Mouse (Mus musculus) heart, embryonic 11.5 days (tissue): ENCODE results near the gene Irs2. TPM values are rescaled to one million over a fixed set of nuclear protein-coding genes. Genes with fewer than 3 reads are reported as not detected.
A peak's percentile ranks its signal among the peaks of the same experiment; 100 is the strongest.

Experiments used
- ATAC-seq: fragments of 200-750 bp; cut with Nextera tagmentation; replicated peaks from 2 replicates; pipeline ENCODE4 v1.8.0; 2017; ENCODE audit warnings: moderate library complexity; ENCODE audit not compliant: insufficient number of reproducible peaks, low FRiP score, low TSS enrichment
- H3K27ac ChIP-seq: fragments of 300-500 bp; sonication (generic); 2 replicates; pipeline ENCODE4 v1.5.1; 2014; ENCODE audit warnings: mild to moderate bottlenecking, low read depth, low read length
- H3K27me3 ChIP-seq: fragments of 300-500 bp; sonication (generic); 2 replicates; pipeline ENCODE4 v1.6.1; 2014; ENCODE audit warnings: mild to moderate bottlenecking, low read length, mixed read lengths; ENCODE audit not compliant: control insufficient read depth, insufficient read depth
- H3K36me3 ChIP-seq: fragments of 300-500 bp; sonication (generic); 2 replicates; pipeline ENCODE4 v1.6.1; 2014; ENCODE audit warnings: mild to moderate bottlenecking, low read length, moderate library complexity, mixed read lengths; ENCODE audit not compliant: control insufficient read depth, insufficient read depth
- H3K4me1 ChIP-seq: fragments of 300-500 bp; sonication (generic); 2 replicates; pipeline ENCODE4 v1.6.1; 2014; ENCODE audit warnings: low read length; ENCODE audit not compliant: control insufficient read depth, insufficient read depth
- H3K4me2 ChIP-seq: fragments of 300-500 bp; sonication (generic); 2 replicates; pipeline ENCODE4 v1.6.1; 2014; ENCODE audit warnings: mild to moderate bottlenecking, moderate library complexity
- H3K4me3 ChIP-seq: fragments of 300-500 bp; sonication (generic); 2 replicates; pipeline ENCODE4 v1.5.1; 2014; ENCODE audit warnings: low read depth, low read length
- H3K9ac ChIP-seq: fragments of 300-500 bp; sonication (generic); 2 replicates; pipeline ENCODE4 v1.6.1; 2014; ENCODE audit warnings: mild to moderate bottlenecking, low read depth, low read length, moderate library complexity
- H3K9me3 ChIP-seq: fragments of 300-500 bp; sonication (generic); replicated peaks from 2 replicates; pipeline ENCODE4 v1.6.1; 2016; ENCODE audit warnings: low read length; ENCODE audit not compliant: control insufficient read depth
- WGBS: fragments of 180-500 bp; shearing (Covaris S2); extraction: QIAGEN DNeasy Blood & Tissue Kit; methylation state at CpG from one replicate; pipeline ENCODE4 v1.1.7; 2014; ENCODE audit not compliant: insufficient replicate concordance; 5-methylcytosine and 5-hydroxymethylcytosine counted together
- polyA plus RNA-seq: library from polyadenylated mRNA; unstranded; fragments of >200 nt; fragmentation: Nextera tagmentation; extraction: Ambion mirVana; gene quantifications from 2 replicates; pipeline ENCODE4 v1.2.1, GENCODE M21; 2014

The Irs2 gene
- polyA plus RNA-seq, 1 experiment from 2014 or later: 5.0 TPM

DNA sequence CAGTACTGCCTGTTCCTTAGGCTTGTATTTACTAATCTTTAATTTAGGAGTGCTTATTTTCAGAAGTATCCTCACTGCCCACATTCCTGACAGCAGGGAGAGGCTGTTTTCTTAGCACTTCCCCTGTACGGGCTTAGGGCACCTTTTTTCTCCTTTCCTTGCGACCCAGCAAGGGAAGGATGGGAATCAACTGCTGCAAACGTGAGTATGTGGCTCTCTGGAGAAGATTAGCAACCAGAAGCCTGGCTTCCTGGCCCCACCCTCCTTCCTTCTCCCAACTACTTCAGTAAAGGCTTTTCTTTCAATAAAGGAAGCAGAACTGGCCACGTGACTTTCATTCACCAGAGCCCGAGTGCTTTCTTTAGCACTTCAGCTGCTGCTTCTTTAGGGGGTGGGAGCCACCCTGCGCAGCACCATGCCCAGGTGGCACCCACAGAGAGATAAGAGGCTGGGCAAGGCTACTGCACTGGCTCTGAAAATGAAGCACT is 7.2 kb downstream of the Irs2 start:
- Histone ChIP-seq H3K4me1 (peaks cover 85% of the 10 kb centered on the region), H3K36me3 (0 out of 2 replicates have a peak, but pooled peaks cover 5% of the 10 kb centered on the region), H3K27ac (peak overlapping the region; percentile 7), H3K4me3 (peak overlapping the region; percentile 88), H3K9ac (peak overlapping the region; percentile 44), H3K4me2 (peak overlapping the region; percentile 97), H3K9me3 (no peaks in the 10 kb centered on the region), H3K27me3 (no peaks in the 10 kb centered on the region)
- WGBS: 4% methylated on average over 6 of the region's 6 CpGs
- no peak for ATAC-seq

DNA sequence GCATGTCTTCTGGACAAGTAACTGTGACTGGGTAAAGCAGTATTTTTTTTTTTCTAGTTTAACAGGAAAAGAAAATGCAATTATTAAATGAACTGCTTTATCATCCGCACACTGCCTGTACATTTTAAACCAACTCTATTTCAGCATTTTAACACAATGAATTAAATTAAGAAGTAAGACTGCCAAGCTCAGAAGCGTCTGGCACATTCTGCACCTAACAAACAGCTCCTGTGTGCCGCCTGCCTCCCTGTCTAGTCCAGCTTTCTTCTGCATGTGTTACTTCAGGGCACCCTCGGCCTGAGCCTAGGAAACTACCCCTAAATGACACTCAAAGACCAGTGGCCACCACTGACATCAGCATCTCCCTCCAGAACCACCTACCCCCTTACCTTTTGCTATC is 8.7 kb downstream of the Irs2 start:
- 0 out of 2 replicates have a peak, but pooled peaks cover 5% of the 10 kb centered on the region for H3K36me3 ChIP-seq
- ATAC-seq: no peak
- H3K4me2 ChIP-seq: peak overlapping the region; percentile 97; the same call in 1 of the 2 replicates
- H3K4me3 ChIP-seq: no peak overlapping the region
- H3K9me3 ChIP-seq: no peaks in the 10 kb centered on the region
- H3K4me1 ChIP-seq: peaks cover 85% of the 10 kb centered on the region
- H3K27me3 ChIP-seq: no peaks in the 10 kb centered on the region
- H3K27ac ChIP-seq: no peak overlapping the region
- no peak overlapping the region for H3K9ac ChIP-seq
- WGBS: 84% methylated on average over 4 of the region's 4 CpGs

DNA sequence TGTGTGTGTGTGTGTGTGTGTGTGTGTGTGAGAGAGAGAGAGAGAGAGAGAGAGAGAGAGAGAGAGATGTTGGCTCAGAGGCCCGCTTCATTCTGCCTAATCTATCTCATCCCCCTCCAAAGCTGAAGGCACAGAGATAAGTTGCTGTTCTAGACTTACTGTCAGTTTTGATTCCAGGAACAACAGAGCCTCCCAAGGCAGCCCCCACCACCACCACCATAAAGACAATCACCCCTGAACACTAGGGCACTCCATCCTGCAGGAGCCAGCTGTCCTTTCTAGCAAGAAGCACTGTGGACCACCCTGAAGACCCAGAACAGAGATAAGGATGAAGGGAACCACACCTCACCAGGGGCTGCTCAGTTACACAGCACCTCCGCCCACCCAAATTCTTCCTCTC is 12.0 kb downstream of the Irs2 start:
- Histone ChIP-seq H3K27ac (peak overlapping the region; percentile 46), H3K36me3 (0 out of 2 replicates have a peak, but pooled peaks cover 5% of the 10 kb centered on the region), H3K27me3 (no peaks in the 10 kb centered on the region), H3K4me3 (no peak overlapping the region), H3K9me3 (no peaks in the 10 kb centered on the region), H3K4me2 (peak overlapping the region; percentile 31; the same call in 1 of the 2 replicates), H3K4me1 (peaks cover 70% of the 10 kb centered on the region), H3K9ac (no peak overlapping the region)
- 29% methylated on average over 2 of the region's 2 CpGs for WGBS
- no peak for ATAC-seq

DNA sequence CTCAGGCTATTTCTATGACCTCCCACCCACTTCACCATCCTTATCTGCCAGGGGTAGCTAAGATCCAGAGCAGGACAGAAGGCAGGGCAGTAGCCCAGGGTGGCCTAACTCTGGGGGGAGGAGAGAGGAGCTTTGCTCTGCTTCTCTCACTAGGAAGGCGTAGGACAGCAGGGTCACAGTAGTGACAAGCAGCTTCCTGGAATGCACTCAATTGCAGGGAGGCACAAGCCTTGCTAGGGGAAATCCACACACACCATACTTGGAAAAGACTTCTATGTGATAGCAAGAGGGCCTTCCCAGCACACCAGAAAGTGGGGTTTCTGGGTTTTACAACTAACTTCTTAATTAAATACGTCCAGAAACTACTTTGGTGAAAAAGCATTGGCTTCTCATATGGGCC is 12.5 kb downstream of the Irs2 start:
- Histone ChIP-seq H3K4me2 (peak overlapping the region; percentile 8; the same call in 1 of the 2 replicates), H3K27ac (peak overlapping the region; percentile 46), H3K9ac (no peak overlapping the region), H3K36me3 (0 out of 2 replicates have a peak, but pooled peaks cover 5% of the 10 kb centered on the region), H3K9me3 (no peaks in the 10 kb centered on the region), H3K4me1 (peaks cover 70% of the 10 kb centered on the region), H3K27me3 (no peaks in the 10 kb centered on the region), H3K4me3 (no peak overlapping the region)
- WGBS: 27% methylated on average over 2 of the region's 2 CpGs
- no peak for ATAC-seq

DNA sequence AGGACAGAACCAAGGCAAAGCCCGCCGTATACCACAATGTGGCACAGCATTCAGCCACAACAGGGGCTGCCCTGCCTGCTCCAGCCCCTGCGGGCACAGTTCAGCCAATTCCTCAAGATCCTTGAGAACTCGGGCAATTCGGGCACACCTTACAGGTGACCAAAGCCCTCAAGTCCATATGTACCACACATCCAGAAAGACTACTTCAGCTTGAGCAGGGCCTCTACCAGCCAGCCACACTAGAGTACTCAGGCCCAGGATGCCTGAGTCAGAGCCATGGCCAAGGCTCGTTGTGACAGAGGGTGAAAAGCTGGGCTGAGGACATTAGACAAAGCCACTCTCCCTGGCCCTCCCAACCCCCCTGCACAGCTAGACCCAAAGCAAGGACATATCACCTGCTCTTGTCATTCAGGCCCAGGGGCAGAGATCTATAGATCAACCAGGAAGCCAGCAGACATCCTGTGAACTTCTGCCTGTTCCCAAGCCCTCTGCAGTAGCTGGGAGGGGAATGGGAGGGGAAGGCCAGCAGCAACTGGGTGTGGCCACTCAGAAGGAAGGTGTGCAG is 13.8 kb downstream of the Irs2 start:
- 90% methylated on average over 6 of the region's 6 CpGs for WGBS
- Histone ChIP-seq H3K27ac (no peak overlapping the region), H3K4me3 (no peak overlapping the region), H3K4me2 (no peak overlapping the region), H3K9ac (no peak overlapping the region), H3K27me3 (no peaks in the 10 kb centered on the region), H3K36me3 (0 out of 2 replicates have a peak, but pooled peaks cover 5% of the 10 kb centered on the region), H3K9me3 (no peaks in the 10 kb centered on the region), H3K4me1 (peaks cover 64% of the 10 kb centered on the region)
- no peak for ATAC-seq

DNA sequence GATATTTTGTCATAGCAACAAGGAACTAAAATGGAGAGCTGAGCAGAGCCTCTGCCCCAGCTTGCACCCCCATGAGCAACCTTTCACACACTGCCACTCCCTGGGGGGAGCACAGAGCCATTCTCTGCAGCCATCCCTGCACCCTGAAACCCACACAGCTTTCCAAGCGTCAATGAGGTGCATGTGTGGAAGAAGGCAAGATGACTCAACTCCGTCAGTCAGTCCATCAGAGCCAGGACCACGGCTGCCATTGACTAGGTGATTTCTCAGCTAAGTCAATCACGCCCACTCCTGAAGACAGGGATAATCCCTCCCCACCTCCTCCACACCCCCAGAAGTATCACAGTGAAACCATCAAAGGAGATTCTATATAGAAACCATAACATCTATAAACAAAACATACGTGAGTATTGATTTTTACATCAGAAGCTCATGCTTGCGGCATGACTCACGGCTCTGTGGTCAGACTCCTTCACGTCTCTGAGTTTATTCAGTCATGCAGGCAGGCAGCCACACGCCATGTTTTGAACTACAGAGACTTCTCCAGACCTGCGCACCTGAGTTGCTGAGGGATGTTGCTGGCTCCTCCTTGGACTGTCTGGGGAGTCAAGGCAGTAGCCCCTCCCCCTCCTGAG is 14.6 kb downstream of the Irs2 start:
- H3K4me3 ChIP-seq: no peak overlapping the region
- H3K4me1 ChIP-seq: peaks cover 67% of the 10 kb centered on the region
- ATAC-seq: no peak
- 0 out of 2 replicates have a peak, but pooled peaks cover 5% of the 10 kb centered on the region for H3K36me3 ChIP-seq
- WGBS: 89% methylated on average over 10 of the region's 10 CpGs
- no peak overlapping the region for H3K9ac ChIP-seq
- H3K27ac ChIP-seq: no peak overlapping the region
- no peaks in the 10 kb centered on the region for H3K27me3 ChIP-seq
- H3K9me3 ChIP-seq: no peaks in the 10 kb centered on the region
- H3K4me2 ChIP-seq: no peak overlapping the region

DNA sequence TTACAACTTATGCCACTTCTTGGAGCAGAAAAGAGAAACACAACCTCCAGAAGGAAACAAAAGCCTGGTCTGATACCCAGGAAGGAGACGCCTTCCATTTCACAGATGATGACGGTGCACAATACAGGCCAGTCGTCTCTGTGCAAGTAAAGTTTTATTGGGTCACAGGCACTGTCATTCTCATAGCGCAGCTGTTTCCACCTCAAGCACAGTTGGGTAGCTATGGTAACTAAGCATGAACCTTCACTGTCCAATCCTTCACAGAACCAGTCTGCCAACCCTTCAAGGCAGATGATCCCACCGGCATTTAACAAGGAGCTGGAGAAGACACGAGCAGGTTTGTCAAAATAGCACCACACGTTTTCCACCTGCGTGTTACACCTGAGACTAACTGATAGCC is 16.2 kb downstream of the Irs2 start:
- no peak for ATAC-seq
- Histone ChIP-seq H3K9me3 (no peaks in the 10 kb centered on the region), H3K4me1 (peaks cover 65% of the 10 kb centered on the region), H3K9ac (no peak overlapping the region), H3K4me2 (no peak overlapping the region), H3K27me3 (no peaks in the 10 kb centered on the region), H3K36me3 (no peaks in the 10 kb centered on the region), H3K4me3 (no peak overlapping the region), H3K27ac (no peak overlapping the region)
- WGBS: 73% methylated on average over 8 of the region's 8 CpGs

DNA sequence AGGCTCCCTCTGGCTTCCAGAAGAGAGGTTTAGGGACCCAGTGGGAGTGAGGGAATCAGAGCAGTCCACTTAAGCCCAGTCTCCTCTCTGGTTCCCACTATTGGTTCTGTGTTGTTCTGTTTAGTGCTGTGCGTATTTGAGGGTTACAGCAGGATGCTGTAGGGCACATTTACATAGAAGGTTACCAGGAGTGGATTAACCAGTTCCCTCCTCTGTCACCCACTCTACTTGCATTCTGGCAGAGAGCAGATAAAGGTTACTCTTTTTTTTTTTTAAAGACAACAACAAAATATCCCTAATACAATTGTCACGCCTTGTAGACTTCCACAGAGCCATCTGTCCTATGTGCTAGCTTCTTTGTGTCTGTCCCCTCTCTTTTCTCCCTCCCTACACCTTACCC is 16.9 kb downstream of the Irs2 start:
- H3K36me3 ChIP-seq: peaks cover 4% of the 10 kb centered on the region
- peak overlapping the region; percentile 2; the same call in 1 of the 2 replicates for H3K27ac ChIP-seq
- WGBS: 82% methylated on average over 2 of the region's 2 CpGs
- no peak for ATAC-seq
- no peaks in the 10 kb centered on the region for H3K27me3 ChIP-seq
- peaks cover 58% of the 10 kb centered on the region for H3K4me1 ChIP-seq
- no peak overlapping the region for H3K9ac ChIP-seq
- no peaks in the 10 kb centered on the region for H3K9me3 ChIP-seq
- H3K4me2 ChIP-seq: no peak overlapping the region
- H3K4me3 ChIP-seq: no peak overlapping the region
